27 mouse cellular contexts compared by ENCODE assay signal in the genomic region with DNA sequence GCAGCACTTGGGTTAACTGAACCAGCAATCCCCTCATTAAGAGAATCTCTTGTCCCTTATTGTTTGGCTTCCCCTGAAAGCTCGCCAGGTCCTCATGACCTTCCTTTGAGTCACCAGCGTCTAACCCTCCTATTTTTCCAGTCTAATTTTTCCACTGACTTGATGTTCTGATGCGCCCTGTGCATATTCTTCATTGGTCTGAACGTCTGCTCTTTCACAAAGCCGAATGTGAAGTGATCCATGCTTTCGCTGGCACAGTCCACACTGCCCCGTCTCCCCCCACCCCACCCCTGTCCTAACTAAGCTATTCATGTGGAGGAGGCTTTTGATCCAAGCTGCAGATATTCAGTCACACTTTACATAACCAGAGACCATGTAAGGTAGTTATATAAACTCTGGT.
"Had no signal": no experiment of that assay in that cellular context is flagged by ENCODE, and none has a peak within 500 bp of the region (broad histone marks: within the 10 kb centered on the region; RNA-seq: fewer than 3 reads in every experiment).

No protein-coding gene starts in this region.

- H3K27ac ChIP-seq: gastrocnemius, adult 2 months; heart, adult 2 months; heart, embryonic 13.5 days; heart, embryonic 15.5 days; hindbrain, embryonic 13.5 days; hindbrain, embryonic 15.5 days; hindbrain, postnatal 0 days; intestine, embryonic 15.5 days; layer of hippocampus, adult 2 months; left cerebral cortex, adult 2 months; limb, embryonic 10.5 days; limb, embryonic 12.5 days; liver, embryonic 12.5 days; liver, embryonic 14.5 days had no signal

- H3K9me3 ChIP-seq: heart, embryonic 13.5 days; heart, embryonic 15.5 days; hindbrain, embryonic 13.5 days; hindbrain, embryonic 15.5 days; intestine, embryonic 15.5 days; limb, embryonic 10.5 days; limb, embryonic 12.5 days; liver, embryonic 12.5 days had no signal

- H3K4me1 ChIP-seq: heart, embryonic 13.5 days; heart, embryonic 15.5 days; hindbrain, embryonic 13.5 days; hindbrain, embryonic 15.5 days; intestine, embryonic 15.5 days; limb, embryonic 10.5 days; limb, embryonic 12.5 days; liver, embryonic 12.5 days had no signal

- H3K36me3 ChIP-seq: heart, embryonic 13.5 days; heart, embryonic 15.5 days; hindbrain, embryonic 13.5 days; hindbrain, embryonic 15.5 days; intestine, embryonic 15.5 days; limb, embryonic 10.5 days; limb, embryonic 12.5 days; liver, embryonic 12.5 days had no signal

- H3K9ac ChIP-seq: heart, embryonic 13.5 days; heart, embryonic 15.5 days; hindbrain, embryonic 13.5 days; hindbrain, embryonic 15.5 days; intestine, embryonic 15.5 days; limb, embryonic 12.5 days; liver, embryonic 12.5 days; liver, embryonic 14.5 days had no signal

- H3K4me3 ChIP-seq: gastrocnemius, adult 2 months; heart, adult 2 months; heart, embryonic 13.5 days; heart, embryonic 15.5 days; hindbrain, embryonic 13.5 days; hindbrain, embryonic 15.5 days; intestine, embryonic 15.5 days; layer of hippocampus, adult 2 months; left cerebral cortex, adult 2 months; limb, embryonic 10.5 days; limb, embryonic 12.5 days; liver, embryonic 12.5 days had no signal

- H3K4me2 ChIP-seq: heart, embryonic 11.5 days; heart, embryonic 13.5 days; heart, embryonic 15.5 days; hindbrain, embryonic 13.5 days; hindbrain, embryonic 15.5 days; intestine, embryonic 15.5 days; limb, embryonic 12.5 days; liver, embryonic 12.5 days had no signal

- H3K27me3 ChIP-seq: heart, embryonic 13.5 days; heart, embryonic 15.5 days; hindbrain, embryonic 13.5 days; hindbrain, embryonic 15.5 days; intestine, embryonic 15.5 days; limb, embryonic 12.5 days; liver, embryonic 12.5 days had no signal

- ATAC-seq: hindbrain, postnatal 0 days; intestine, embryonic 15.5 days; intestine, postnatal 0 days; liver, embryonic 12.5 days had no signal

- DNase-seq: gastrocnemius, adult 2 months; gastrocnemius, postnatal 10 days; gastrocnemius, postnatal 25 days; heart, adult 11 months; heart, adult 2 months; heart, postnatal 14 days; heart, postnatal 36 days; kidney, adult 18-20 months; kidney, adult 8-10 months; kidney, postnatal 10 days; kidney, postnatal 25 days; kidney, postnatal 4 days; liver had no signal
